Mouse (Mus musculus) frontal cortex, postnatal 25 days (tissue): ENCODE data around the gene Ruvbl1.

Experiments used
- DNase-seq, 2 experiments: peaks; one replicate each; pipeline ENCODE4 v3.0.0; 2022; ENCODE audit warnings: low spot score in 2 of 2

Ruvbl1 gene

GRCm38 (mm10) chr6:88545397-88545790 lies 80.2 kb downstream of the Ruvbl1 start:
- DNase-seq = no peak
